Mouse (Mus musculus) lung, postnatal 0 days (tissue): ENCODE data around the gene Ces1f.

ENCODE experiments used
- CTCF ChIP-seq: IDR thresholded peaks from 2 replicates; pipeline ENCODE4 v1.5.1; 2016; ENCODE audit warnings: antibody characterized with exemption, mild to moderate bottlenecking
- EP300 ChIP-seq: IDR thresholded peaks from 2 replicates; pipeline ENCODE4 v1.6.1; 2016; ENCODE audit warnings: antibody characterized with exemption, mild to moderate bottlenecking, control low read depth

- TF ChIP-seq CTCF, result no peak
- TF ChIP-seq EP300, result no peak
Measured at GRCm38 (mm10) chr8:93234068-93234467, 45.5 kb downstream of the Ces1f start.
